Mouse (Mus musculus) liver, embryonic 11.5 days (tissue): ENCODE data around the gene Gramd1c. TPM values are rescaled to one million over a fixed set of nuclear protein-coding genes. Genes with fewer than 3 reads are reported as not detected.

Experiments used
- ATAC-seq: fragments of 200-750 bp; cut with Nextera tagmentation; replicated peaks from 2 replicates; pipeline ENCODE4 v1.8.0; 2017; ENCODE audit warnings: moderate number of reproducible peaks, mild to moderate bottlenecking, moderate TSS enrichment, moderate library complexity; ENCODE audit not compliant: low FRiP score
- DNase-seq: peaks from one replicate; pipeline ENCODE4 v3.0.0-alpha.2; 2017; ENCODE audit warnings: low spot score
- H3K27ac ChIP-seq: fragments of 300-500 bp; sonication (generic); 2 replicates; pipeline ENCODE4 v1.5.1; 2014; ENCODE audit warnings: mild to moderate bottlenecking, low read depth, low read length, control low read depth
- H3K27me3 ChIP-seq: fragments of 300-500 bp; sonication (generic); replicated peaks from 2 replicates; pipeline ENCODE4 v1.6.1; 2014; ENCODE audit warnings: low read length, mixed read lengths; ENCODE audit not compliant: control insufficient read depth, insufficient read depth
- H3K36me3 ChIP-seq: fragments of 300-500 bp; sonication (generic); 2 replicates; pipeline ENCODE4 v1.6.1; 2014; ENCODE audit warnings: mild to moderate bottlenecking, low read length, moderate library complexity, mixed read lengths; ENCODE audit not compliant: control insufficient read depth, insufficient read depth
- H3K4me1 ChIP-seq: fragments of 300-500 bp; sonication (generic); replicated peaks from 2 replicates; pipeline ENCODE4 v1.6.1; 2014; ENCODE audit warnings: low read length, mixed read lengths; ENCODE audit not compliant: control insufficient read depth, insufficient read depth
- H3K4me2 ChIP-seq: fragments of 300-500 bp; sonication (generic); 2 replicates; pipeline ENCODE4 v1.6.1; 2014; ENCODE audit warnings: mild to moderate bottlenecking, control low read depth, moderate library complexity
- H3K4me3 ChIP-seq: fragments of 300-500 bp; sonication (generic); 2 replicates; pipeline ENCODE4 v1.5.1; 2014; ENCODE audit warnings: low read depth, low read length, control low read depth
- H3K9ac ChIP-seq: fragments of 300-500 bp; sonication (generic); 2 replicates; pipeline ENCODE4 v1.6.1; 2014; ENCODE audit warnings: low read depth, low read length, control low read depth
- H3K9me3 ChIP-seq: fragments of 300-500 bp; sonication (generic); 2 replicates; pipeline ENCODE4 v1.6.1; 2016; ENCODE audit warnings: low read length, inconsistent platforms, mixed read lengths; ENCODE audit not compliant: control insufficient read depth
- WGBS: fragments of 180-500 bp; shearing (Covaris S2); extraction: QIAGEN DNeasy Blood & Tissue Kit; methylation state at CpG from one replicate; pipeline ENCODE4 v1.1.7; 2014; 5-methylcytosine and 5-hydroxymethylcytosine counted together
- polyA plus RNA-seq: library from polyadenylated mRNA; unstranded; fragments of >200 nt; fragmentation: Nextera tagmentation; extraction: Ambion mirVana; gene quantifications from 2 replicates; pipeline ENCODE4 v1.2.1, GENCODE M21; 2014

Gene Gramd1c
- polyA plus RNA-seq, 1 experiment from 2014 or later: 4.6 TPM

DNA sequence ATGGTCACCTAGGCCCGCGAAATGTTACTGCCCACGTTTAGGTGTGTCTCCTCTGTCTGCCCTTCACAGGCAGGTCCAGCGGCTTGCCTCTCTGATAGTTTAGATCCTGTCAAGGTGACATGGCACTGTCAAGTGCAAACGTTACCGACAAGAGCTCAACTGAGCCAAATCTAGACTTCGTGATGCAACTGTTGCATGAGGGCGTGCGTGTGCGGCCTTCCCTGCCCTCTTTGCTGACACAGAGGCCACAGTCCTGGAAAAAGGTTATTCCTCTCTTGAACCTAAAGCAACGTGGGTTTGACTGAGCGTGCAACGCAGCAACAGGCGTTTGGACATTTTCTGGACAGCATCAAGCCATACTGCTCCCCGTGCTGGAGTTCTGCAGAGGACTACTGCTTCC lies 1.8 kb downstream of the Gramd1c start:
- WGBS: 87% methylated on average over 15 of the region's 15 CpGs
- ATAC-seq: no peak
- no peak overlapping the region for H3K27ac ChIP-seq

DNA sequence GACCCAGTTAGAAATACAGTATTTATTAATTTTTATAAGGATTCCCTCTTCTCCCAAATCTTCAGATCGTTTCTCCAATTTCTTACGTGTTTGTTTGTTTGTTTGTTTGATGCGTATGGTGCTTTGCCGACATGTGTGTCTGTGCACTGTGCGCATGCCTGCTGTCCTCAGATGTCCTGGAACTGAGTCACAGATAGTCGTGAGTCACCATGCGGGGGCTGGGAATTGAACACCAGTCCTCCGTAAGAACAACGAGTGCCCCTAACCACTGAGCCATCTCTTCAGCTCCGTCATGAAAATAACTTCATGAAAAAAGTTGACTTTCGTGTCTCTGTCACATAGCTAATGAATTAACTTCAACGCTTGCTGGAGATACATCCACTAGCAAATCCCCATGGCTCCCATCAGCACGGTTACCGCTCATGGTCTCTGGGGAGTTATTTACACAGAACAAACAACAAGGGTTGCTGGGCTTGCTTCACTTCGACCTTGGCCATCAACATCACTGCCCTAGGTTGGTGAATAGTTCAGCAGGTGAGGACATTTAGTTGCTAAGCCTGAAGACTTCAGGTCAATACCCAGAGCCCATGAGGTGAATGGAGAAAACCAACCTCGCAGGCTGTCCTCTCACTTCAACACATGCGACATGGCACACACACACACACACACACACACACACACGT lies 2.4 kb downstream of the Gramd1c start:
- no peaks in the 10 kb centered on the region for H3K27me3 ChIP-seq
- ATAC-seq: no peak
- H3K9me3 ChIP-seq: no peaks in the 10 kb centered on the region
- no peak overlapping the region for H3K9ac ChIP-seq
- no peak overlapping the region for H3K27ac ChIP-seq
- no peaks in the 10 kb centered on the region for H3K36me3 ChIP-seq
- DNase-seq: no peak
- WGBS: 84% methylated on average over 18 of the region's 18 CpGs
- no peaks in the 10 kb centered on the region for H3K4me1 ChIP-seq
- H3K4me3 ChIP-seq: no peak overlapping the region
- H3K4me2 ChIP-seq: no peak overlapping the region

More for the DNA sequence above, 1.8 kb downstream of the Gramd1c start:
- no peak overlapping the region for H3K4me3 ChIP-seq
- no peaks in the 10 kb centered on the region for H3K4me1 ChIP-seq
- H3K4me2 ChIP-seq: no peak overlapping the region
- no peak for DNase-seq
- H3K27me3 ChIP-seq: no peaks in the 10 kb centered on the region
- H3K36me3 ChIP-seq: no peaks in the 10 kb centered on the region
- H3K9me3 ChIP-seq: no peaks in the 10 kb centered on the region
- H3K9ac ChIP-seq: no peak overlapping the region

DNA sequence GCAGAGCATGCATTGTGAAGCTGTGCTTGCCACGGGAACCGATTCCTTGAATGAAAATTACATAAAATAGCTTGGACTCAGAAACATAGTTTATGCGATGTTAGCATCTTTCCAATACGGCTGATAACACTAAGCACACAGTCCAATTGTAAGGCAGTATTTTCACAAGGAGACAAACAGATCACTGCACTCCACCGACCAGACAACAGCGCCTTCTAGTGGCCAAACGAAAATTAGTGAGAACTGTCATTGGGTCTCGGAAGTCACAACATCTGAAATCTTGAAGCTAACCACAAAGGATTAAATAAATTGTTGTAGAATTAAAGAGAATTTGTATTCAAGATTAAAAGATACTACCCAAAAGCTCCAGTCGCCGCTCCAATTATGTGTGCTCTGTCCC lies 4.4 kb downstream of the Gramd1c start:
- Histone ChIP-seq H3K4me1 (no peaks in the 10 kb centered on the region), H3K4me3 (no peak overlapping the region), H3K27me3 (no peaks in the 10 kb centered on the region), H3K27ac (no peak overlapping the region), H3K9ac (no peak overlapping the region), H3K4me2 (no peak overlapping the region), H3K9me3 (no peaks in the 10 kb centered on the region), H3K36me3 (no peaks in the 10 kb centered on the region)
- DNase-seq (no peak), ATAC-seq (no peak)
- WGBS: 27% methylated on average over 10 of the region's 10 CpGs

DNA sequence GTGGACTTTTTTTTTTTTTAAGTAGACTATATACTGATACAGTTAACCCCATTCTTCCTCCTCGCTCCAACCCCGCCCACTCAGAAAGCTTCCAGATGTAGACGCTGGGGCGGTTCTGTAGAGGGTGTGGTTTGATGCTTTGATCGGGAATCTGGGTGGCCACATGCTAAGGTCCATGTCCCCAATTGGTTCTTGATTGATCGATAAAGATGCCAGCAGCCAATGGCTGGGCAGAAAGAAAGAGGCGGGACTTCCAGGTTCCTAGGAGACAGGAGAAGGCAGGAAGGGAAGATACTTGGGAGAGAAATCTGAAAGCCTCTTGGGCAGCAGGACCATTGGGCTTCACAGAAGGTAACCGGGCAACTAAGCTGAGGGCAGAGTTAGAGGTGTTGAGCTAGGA lies 7.4 kb downstream of the Gramd1c start:
- 0 out of 2 replicates have a peak, but pooled peaks have one; percentile 18 for ATAC-seq
- 54% methylated on average over 8 of the region's 8 CpGs for WGBS

DNA sequence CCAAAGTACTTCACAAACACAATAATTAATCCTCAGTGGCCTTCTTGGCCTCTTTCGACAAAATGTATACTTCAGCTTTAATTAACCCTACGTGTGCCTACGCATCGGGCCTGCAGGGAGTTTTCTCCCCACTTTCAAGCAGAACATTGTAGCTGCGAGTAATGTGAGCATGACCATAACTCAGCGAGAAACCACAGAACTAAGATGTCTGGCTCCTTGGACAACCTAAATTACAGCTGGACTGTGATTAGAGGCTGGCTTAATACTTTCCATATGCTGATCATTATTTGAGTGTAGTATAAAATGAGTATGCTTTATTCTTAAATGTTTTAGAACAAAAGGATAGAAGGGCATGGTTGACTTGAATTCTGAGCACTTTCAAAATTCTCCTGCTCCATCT lies 9.9 kb downstream of the Gramd1c start:
- no peaks in the 10 kb centered on the region for H3K36me3 ChIP-seq

More for the DNA sequence above, 7.4 kb downstream of the Gramd1c start:
- Histone ChIP-seq H3K36me3 (no peaks in the 10 kb centered on the region), H3K9me3 (no peaks in the 10 kb centered on the region), H3K4me3 (no peak overlapping the region), H3K27me3 (no peaks in the 10 kb centered on the region), H3K4me2 (no peak overlapping the region), H3K4me1 (no peaks in the 10 kb centered on the region), H3K27ac (no peak overlapping the region), H3K9ac (no peak overlapping the region)
- peak; percentile 28 for DNase-seq

DNA sequence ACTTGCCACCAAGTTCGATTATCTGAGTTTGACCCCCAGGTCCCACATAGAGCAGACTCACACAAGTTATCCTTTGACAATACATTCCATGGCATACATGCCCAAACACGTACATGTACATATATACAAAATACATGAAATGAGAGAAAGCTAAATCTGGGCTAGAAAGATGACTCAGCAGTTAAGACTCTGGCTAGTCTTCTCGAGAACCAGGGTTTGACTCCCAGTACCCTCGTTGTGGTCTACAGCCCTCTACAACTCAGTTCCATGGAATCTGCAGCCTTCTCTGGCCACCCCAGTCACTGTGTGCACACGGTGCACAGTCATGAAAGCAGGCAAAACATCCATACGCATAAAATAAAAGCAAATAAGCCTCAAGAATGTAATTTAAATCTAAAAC lies 10.8 kb downstream of the Gramd1c start:
- H3K4me1 ChIP-seq: no peaks in the 10 kb centered on the region
- H3K9me3 ChIP-seq: no peaks in the 10 kb centered on the region
- H3K4me3 ChIP-seq: no peak overlapping the region
- no peaks in the 10 kb centered on the region for H3K36me3 ChIP-seq
- no peak overlapping the region for H3K4me2 ChIP-seq
- no peaks in the 10 kb centered on the region for H3K27me3 ChIP-seq
- 78% methylated on average over 6 of the region's 6 CpGs for WGBS
- DNase-seq (no peak), ATAC-seq (no peak)
- no peak overlapping the region for H3K9ac ChIP-seq
- H3K27ac ChIP-seq: no peak overlapping the region

More for the DNA sequence above, 9.9 kb downstream of the Gramd1c start:
- no peak overlapping the region for H3K27ac ChIP-seq
- ATAC-seq: no peak
- DNase-seq: peak; percentile 7
- no peak overlapping the region for H3K4me2 ChIP-seq
- H3K9ac ChIP-seq: no peak overlapping the region
- WGBS: 69% methylated on average over 6 of the region's 6 CpGs
- no peak overlapping the region for H3K4me3 ChIP-seq
- no peaks in the 10 kb centered on the region for H3K9me3 ChIP-seq
- H3K27me3 ChIP-seq: no peaks in the 10 kb centered on the region
- H3K4me1 ChIP-seq: no peaks in the 10 kb centered on the region

DNA sequence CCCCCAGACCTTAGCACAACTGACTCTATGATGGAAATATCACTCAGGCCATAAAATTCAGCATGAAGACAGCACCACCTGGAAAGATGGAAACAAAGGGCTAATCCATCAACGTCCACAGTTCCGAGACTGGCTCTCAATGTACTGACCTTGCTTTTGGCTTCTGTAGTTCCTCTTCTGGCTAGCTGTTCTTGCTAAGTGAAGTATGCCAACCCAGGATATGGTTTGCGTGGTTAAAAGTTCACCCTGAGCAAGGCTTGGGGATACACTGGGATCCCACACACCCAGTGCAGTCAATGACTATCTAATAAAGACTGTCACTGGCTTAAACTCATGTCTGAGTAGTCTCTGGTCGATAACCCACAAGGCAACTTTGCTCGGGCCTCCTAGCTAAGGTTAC lies 13.0 kb downstream of the Gramd1c start:
- H3K27me3 ChIP-seq: no peaks in the 10 kb centered on the region
- H3K9me3 ChIP-seq: no peaks in the 10 kb centered on the region
- no peaks in the 10 kb centered on the region for H3K36me3 ChIP-seq
- 62% methylated on average over 5 of the region's 5 CpGs for WGBS
- ATAC-seq: no peak
- H3K9ac ChIP-seq: no peak overlapping the region
- no peak for DNase-seq
- no peak overlapping the region for H3K4me2 ChIP-seq
- H3K27ac ChIP-seq: no peak overlapping the region
- no peaks in the 10 kb centered on the region for H3K4me1 ChIP-seq
- no peak overlapping the region for H3K4me3 ChIP-seq

DNA sequence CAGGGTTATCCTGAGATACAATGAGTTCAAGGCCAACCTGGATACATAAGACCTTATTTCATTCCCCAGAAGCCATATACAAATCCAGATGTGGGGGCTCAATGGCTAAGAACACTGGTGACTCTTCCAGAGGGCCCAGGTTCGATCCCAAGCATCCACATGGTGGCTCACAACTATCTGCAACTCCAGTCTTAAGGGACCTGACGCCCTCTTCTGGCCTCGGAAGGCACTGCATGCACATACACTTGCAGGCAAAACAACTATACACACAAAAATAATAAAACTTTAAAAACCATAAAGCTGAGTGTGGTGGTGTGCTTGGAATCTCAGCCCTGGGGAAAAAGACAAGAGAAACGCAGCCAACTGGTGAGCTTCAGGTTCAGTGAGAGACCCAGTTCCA lies 24.0 kb downstream of the Gramd1c start:
- Histone ChIP-seq H3K27me3 (no peaks in the 10 kb centered on the region), H3K4me3 (no peak overlapping the region), H3K4me1 (no peaks in the 10 kb centered on the region), H3K9ac (no peak overlapping the region), H3K9me3 (no peaks in the 10 kb centered on the region), H3K27ac (no peak overlapping the region), H3K36me3 (no peaks in the 10 kb centered on the region), H3K4me2 (no peak overlapping the region)
- 77% methylated on average over 4 of the region's 4 CpGs for WGBS
- ATAC-seq: no peak
- no peak for DNase-seq

DNA sequence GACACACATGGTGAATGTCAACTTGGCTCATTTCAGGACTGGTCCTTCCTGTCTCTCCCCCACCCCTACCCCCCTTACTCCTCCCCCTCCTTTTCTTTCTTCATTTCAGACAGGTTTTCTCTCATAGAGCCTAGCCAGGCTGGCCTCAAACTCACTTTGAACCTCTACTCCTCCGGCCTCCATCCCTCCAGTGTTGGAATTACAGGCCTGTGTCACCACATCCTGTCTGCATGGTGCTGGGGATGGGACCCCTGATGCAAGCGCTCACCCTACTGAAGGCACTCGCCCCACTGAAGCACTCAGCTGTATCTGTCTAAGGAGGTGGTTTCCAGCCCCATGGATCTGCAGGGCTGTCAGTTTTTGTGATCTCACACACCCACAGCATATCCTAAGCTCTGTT lies 27.9 kb downstream of the Gramd1c start:
- H3K27ac ChIP-seq: no peak overlapping the region
- 73% methylated on average over 3 of the region's 3 CpGs for WGBS
- DNase-seq (no peak), ATAC-seq (no peak)
- H3K36me3 ChIP-seq: no peaks in the 10 kb centered on the region
- H3K9me3 ChIP-seq: no peaks in the 10 kb centered on the region
- no peak overlapping the region for H3K4me2 ChIP-seq
- H3K9ac ChIP-seq: no peak overlapping the region
- H3K4me3 ChIP-seq: no peak overlapping the region
- no peaks in the 10 kb centered on the region for H3K4me1 ChIP-seq
- no peaks in the 10 kb centered on the region for H3K27me3 ChIP-seq
